29 mouse cellular contexts compared by ENCODE assay signal in the genomic region with DNA sequence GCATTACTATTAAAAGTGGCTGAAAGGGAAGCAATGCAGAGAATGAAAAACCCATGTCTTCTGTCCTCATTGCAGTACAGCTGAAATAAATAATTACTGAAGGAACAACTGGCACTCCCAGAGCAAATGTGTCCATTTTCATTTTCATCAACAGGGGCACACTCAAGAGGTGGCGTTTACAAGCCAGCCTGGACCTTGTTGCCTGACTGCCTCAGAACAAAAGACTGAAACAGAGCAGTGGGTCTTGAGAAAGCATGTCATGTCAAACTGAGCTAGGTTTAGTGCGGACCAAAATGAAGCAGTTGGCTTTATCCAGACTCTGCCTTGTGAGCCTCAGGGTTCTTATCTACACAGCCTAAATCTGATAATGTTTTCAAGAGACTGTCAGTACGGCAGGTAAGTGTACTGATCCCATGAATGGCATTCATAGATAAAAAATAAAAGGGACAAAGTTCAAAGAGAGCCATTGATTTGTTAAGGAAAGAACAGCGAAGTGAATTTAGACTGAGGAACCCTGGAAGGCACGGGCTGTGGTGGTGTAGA. TPM values are rescaled to one million over a fixed set of nuclear protein-coding genes. Genes with fewer than 3 reads are reported as not detected.
DNase-seq lines count a peak whose midpoint lies in the region; ATAC-seq and TF ChIP-seq lines count a peak whose summit lies in the region.
"Had no signal": no experiment of that assay in that cellular context is flagged by ENCODE, and none has a peak within 500 bp of the region (broad histone marks: within the 10 kb centered on the region; RNA-seq: fewer than 3 reads in every experiment).

No protein-coding gene starts in this region.

- H3K27ac ChIP-seq in hindbrain, postnatal 0 days, result no peak overlapping the region; the same call in 1 of the 2 replicates
- H3K27ac ChIP-seq in hindbrain, embryonic 12.5 days, result no peak overlapping the region
- no peak overlapping the region for H3K27ac ChIP-seq in midbrain, postnatal 0 days (ENCODE audit: low read depth, low read length)
- H3K27ac ChIP-seq in midbrain, embryonic 11.5 days (ENCODE audit: low read depth, low read length), result no peak overlapping the region
- H3K27ac ChIP-seq: forebrain, embryonic 13.5 days; heart, embryonic 10.5 days; heart, embryonic 15.5 days; hindbrain, embryonic 15.5 days; limb, embryonic 13.5 days; liver, embryonic 13.5 days; macrophage; stomach, postnatal 0 days had no signal

- H3K9me3 ChIP-seq in hindbrain, postnatal 0 days (ENCODE audit: low read length), result no peaks in the 10 kb centered on the region
- H3K9me3 ChIP-seq in hindbrain, embryonic 12.5 days (replicated peaks), result no peaks in the 10 kb centered on the region
- H3K9me3 ChIP-seq in midbrain, postnatal 0 days (ENCODE audit: low read length), result no peaks in the 10 kb centered on the region
- H3K9me3 ChIP-seq in midbrain, embryonic 11.5 days (ENCODE audit: control insufficient read depth, low read length), result no peaks in the 10 kb centered on the region
- H3K9me3 ChIP-seq: forebrain, embryonic 13.5 days; heart, embryonic 10.5 days; heart, embryonic 15.5 days; hindbrain, embryonic 15.5 days; limb, embryonic 13.5 days; liver, embryonic 13.5 days had no signal

- no peak for TF ChIP-seq POLR2A in brain, embryonic 14.5 days (IDR thresholded peaks at IDR 0.05; ENCODE audit: borderline replicate concordance, extremely low read depth, insufficient read depth, insufficient read length, poor library complexity, severe bottlenecking)

- peaks cover 9% of the 10 kb centered on the region; the same call in 1 of the 2 replicates for H3K4me1 ChIP-seq in hindbrain, postnatal 0 days (ENCODE audit: insufficient read depth, low read length)
- H3K4me1 ChIP-seq in hindbrain, embryonic 12.5 days, result peaks cover 15% of the 10 kb centered on the region
- H3K4me1 ChIP-seq in midbrain, postnatal 0 days (ENCODE audit: insufficient read depth, low read length), result 0 out of 2 replicates have a peak, but pooled peaks cover 7% of the 10 kb centered on the region
- H3K4me1 ChIP-seq in midbrain, embryonic 11.5 days (ENCODE audit: control insufficient read depth, insufficient read depth, low read length), result peaks cover 3% of the 10 kb centered on the region; the same call in 1 of the 2 replicates

- H3K4me2 ChIP-seq in hindbrain, postnatal 0 days (ENCODE audit: low read depth, low read length), result no peak overlapping the region
- H3K4me2 ChIP-seq in hindbrain, embryonic 12.5 days (replicated peaks), result no peak overlapping the region
- H3K4me2 ChIP-seq in midbrain, postnatal 0 days (ENCODE audit: low read depth, low read length, poor library complexity, severe bottlenecking), result no peak overlapping the region
- H3K4me2 ChIP-seq in midbrain, embryonic 11.5 days, result no peak overlapping the region
- H3K4me2 ChIP-seq: heart, embryonic 15.5 days; hindbrain, embryonic 15.5 days; limb, embryonic 13.5 days; liver, embryonic 13.5 days had no signal

- peak; percentile 46 for DNase-seq in hindbrain, postnatal 0 days (ENCODE audit: low spot score)
- peak; percentile 41 for DNase-seq in midbrain, postnatal 0 days (ENCODE audit: low spot score)
- DNase-seq in midbrain, embryonic 11.5 days (ENCODE audit: low spot score, missing footprints), result no peak
- DNase-seq in brain, embryonic 14.5 days (ENCODE audit: low read depth), result peak; percentile 43
- DNase-seq in right cerebral cortex, adult 18-20 months, result no peak
- DNase-seq in layer of hippocampus, postnatal 36 days, result no peak
- DNase-seq: adrenal gland, postnatal 14 days; B cell, adult 2 months; cerebellum, adult 11-12 months; cerebellum, postnatal 14 days; gastrocnemius, postnatal 14 days; heart, postnatal 36 days; kidney, adult 9 months; kidney, postnatal 10 days; liver, embryonic 13.5 days; lung, adult 18-20 months; lung, postnatal 10 days; right cerebral cortex, postnatal 4 days; thymus, adult 18-20 months; thymus, postnatal 25 days had no signal

- H3K9ac ChIP-seq in hindbrain, postnatal 0 days (replicated peaks; ENCODE audit: low read length), result no peak overlapping the region
- H3K9ac ChIP-seq in hindbrain, embryonic 12.5 days, result no peak overlapping the region
- H3K9ac ChIP-seq in midbrain, postnatal 0 days (replicated peaks; ENCODE audit: low read length, poor library complexity, severe bottlenecking), result no peak overlapping the region
- no peak overlapping the region for H3K9ac ChIP-seq in midbrain, embryonic 11.5 days (ENCODE audit: low read length)
- H3K9ac ChIP-seq: forebrain, embryonic 13.5 days; heart, embryonic 15.5 days; hindbrain, embryonic 15.5 days; limb, embryonic 13.5 days; liver, embryonic 13.5 days had no signal

- no peak for ATAC-seq in hindbrain, postnatal 0 days
- no peak for ATAC-seq in hindbrain, embryonic 12.5 days (ENCODE audit: low FRiP score)
- no peak for ATAC-seq in midbrain, postnatal 0 days (ENCODE audit: low FRiP score)
- ATAC-seq in midbrain, embryonic 11.5 days (ENCODE audit: low FRiP score), result no peak
- ATAC-seq: forebrain, embryonic 13.5 days; intestine, embryonic 16.5 days had no signal

- TF ChIP-seq CTCF in hindbrain, postnatal 0 days (IDR thresholded peaks at IDR 0.05; ENCODE audit: low read depth), result no peak
- no peak for TF ChIP-seq CTCF in midbrain, postnatal 0 days (IDR thresholded peaks at IDR 0.05)
- TF ChIP-seq CTCF in brain, embryonic 14.5 days (IDR thresholded peaks at IDR 0.05; ENCODE audit: borderline replicate concordance, extremely low read depth, insufficient read depth, insufficient read length), result no peak

- no peak overlapping the region for H3K4me3 ChIP-seq in hindbrain, postnatal 0 days (ENCODE audit: low read length)
- no peak overlapping the region for H3K4me3 ChIP-seq in hindbrain, embryonic 12.5 days
- H3K4me3 ChIP-seq in midbrain, postnatal 0 days (ENCODE audit: low read depth, low read length), result no peak overlapping the region
- no peak overlapping the region for H3K4me3 ChIP-seq in midbrain, embryonic 11.5 days (ENCODE audit: low read depth, low read length)
- H3K4me3 ChIP-seq: forebrain, embryonic 13.5 days; heart, embryonic 10.5 days; heart, embryonic 15.5 days; hindbrain, embryonic 15.5 days; limb, embryonic 13.5 days; liver, embryonic 13.5 days had no signal

- no peaks in the 10 kb centered on the region for H3K27me3 ChIP-seq in hindbrain, postnatal 0 days (ENCODE audit: insufficient read depth, low read length)
- no peaks in the 10 kb centered on the region for H3K27me3 ChIP-seq in hindbrain, embryonic 12.5 days
- H3K27me3 ChIP-seq in midbrain, postnatal 0 days (ENCODE audit: insufficient read depth, low read length), result no peaks in the 10 kb centered on the region
- no peaks in the 10 kb centered on the region for H3K27me3 ChIP-seq in midbrain, embryonic 11.5 days (ENCODE audit: control insufficient read depth, insufficient read depth, low read length)
- H3K27me3 ChIP-seq: forebrain, embryonic 13.5 days; heart, embryonic 15.5 days; hindbrain, embryonic 15.5 days; limb, embryonic 13.5 days had no signal

- WGBS in hindbrain, postnatal 0 days, result 61% methylated on average over 5 of the region's 5 CpGs
- WGBS in hindbrain, embryonic 12.5 days, result 55% methylated on average over 5 of the region's 5 CpGs
- WGBS in midbrain, postnatal 0 days, result 49% methylated on average over 5 of the region's 5 CpGs
- 48% methylated on average over 5 of the region's 5 CpGs for WGBS in midbrain, embryonic 11.5 days

- H3K36me3 ChIP-seq in hindbrain, postnatal 0 days (ENCODE audit: insufficient read depth, low read length), result no peaks in the 10 kb centered on the region
- no peaks in the 10 kb centered on the region for H3K36me3 ChIP-seq in hindbrain, embryonic 12.5 days
- no peaks in the 10 kb centered on the region for H3K36me3 ChIP-seq in midbrain, postnatal 0 days (ENCODE audit: insufficient read depth, low read length)
- no peaks in the 10 kb centered on the region for H3K36me3 ChIP-seq in midbrain, embryonic 11.5 days (ENCODE audit: control insufficient read depth, insufficient read depth, low read length)
- H3K36me3 ChIP-seq: heart, embryonic 10.5 days; heart, embryonic 15.5 days; hindbrain, embryonic 15.5 days; limb, embryonic 13.5 days; liver, embryonic 13.5 days had no signal

RNA-seq across cellular contexts. Expression of a gene that starts 2.6 kb away (rescaled TPM):
- 40.7 and 45.1 TPM in 2 replicates for total RNA-seq in hindbrain, postnatal 0 days (2014; rRNA removed)
- polyA plus RNA-seq in hindbrain, postnatal 0 days (2015; fragmentation: Nextera tagmentation; extraction: Ambion mirVana), result 41.0 and 44.8 TPM in 2 replicates
- 45.1 and 48.1 TPM in 2 replicates for polyA plus RNA-seq in hindbrain, embryonic 12.5 days (2016; fragmentation: Nextera tagmentation; extraction: Ambion mirVana)
- total RNA-seq in midbrain, postnatal 0 days (2014; rRNA removed), result 60.9 and 63.0 TPM in 2 replicates
- 44.4 and 44.8 TPM in 2 replicates for polyA plus RNA-seq in midbrain, postnatal 0 days (2015; fragmentation: Nextera tagmentation; extraction: Ambion mirVana)
- polyA plus RNA-seq in midbrain, embryonic 11.5 days (2014; fragmentation: Nextera tagmentation; extraction: Ambion mirVana), result 29.5 and 30.3 TPM in 2 replicates
- 83.4 and 90.8 TPM in 2 replicates for polyA plus RNA-seq in brain, embryonic 14.5 days (2012; rRNA removed)
- total RNA-seq in layer of hippocampus, postnatal 36 days (2021), result 10 to 100 TPM; 97.6 TPM

Comparison
In these comparisons a context has a peak if more than half of its experiments do, and no peak if none do; other contexts are left out.
1. DNase-seq: peak in hindbrain, postnatal 0 days (single experiment), midbrain, postnatal 0 days (single experiment) and brain, embryonic 14.5 days (single experiment); none in midbrain, embryonic 11.5 days (single experiment), right cerebral cortex, adult 18-20 months (single experiment) and layer of hippocampus, postnatal 36 days (0 of 2).